Mouse (Mus musculus) forelimb bud, embryonic 11.5 days (tissue): ENCODE results near the gene Dab2ip.

Experiments
- DNase-seq: peaks from one replicate; pipeline ENCODE4 v3.0.0-alpha.2; 2012; ENCODE audit warnings: low read depth, low spot score

The Dab2ip gene

GRCm38 (mm10) chr2:35680833-35681232, 122.8 kb downstream of the Dab2ip start:
- DNase-seq = no peak

DNA sequence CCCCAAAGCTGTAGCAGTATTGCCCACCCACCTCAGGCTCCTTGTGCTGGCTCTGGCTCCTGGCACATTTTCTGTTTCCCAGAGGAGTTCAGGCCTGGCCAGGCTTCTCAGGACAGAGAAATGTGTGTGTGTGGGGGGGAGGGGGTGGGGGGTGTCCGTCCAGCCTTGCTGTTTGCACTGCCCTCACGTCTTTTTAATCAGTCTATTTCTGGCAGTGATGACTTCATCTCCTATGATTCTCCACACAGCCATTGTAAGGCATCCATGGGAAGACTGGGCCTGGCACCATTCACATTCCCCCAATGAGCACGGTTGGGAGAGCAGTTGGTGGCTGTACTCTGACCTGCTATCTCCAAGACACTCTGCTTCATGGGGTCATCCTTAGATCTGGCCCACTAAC, 125.9 kb downstream of the Dab2ip start:
- no peak for DNase-seq

DNA sequence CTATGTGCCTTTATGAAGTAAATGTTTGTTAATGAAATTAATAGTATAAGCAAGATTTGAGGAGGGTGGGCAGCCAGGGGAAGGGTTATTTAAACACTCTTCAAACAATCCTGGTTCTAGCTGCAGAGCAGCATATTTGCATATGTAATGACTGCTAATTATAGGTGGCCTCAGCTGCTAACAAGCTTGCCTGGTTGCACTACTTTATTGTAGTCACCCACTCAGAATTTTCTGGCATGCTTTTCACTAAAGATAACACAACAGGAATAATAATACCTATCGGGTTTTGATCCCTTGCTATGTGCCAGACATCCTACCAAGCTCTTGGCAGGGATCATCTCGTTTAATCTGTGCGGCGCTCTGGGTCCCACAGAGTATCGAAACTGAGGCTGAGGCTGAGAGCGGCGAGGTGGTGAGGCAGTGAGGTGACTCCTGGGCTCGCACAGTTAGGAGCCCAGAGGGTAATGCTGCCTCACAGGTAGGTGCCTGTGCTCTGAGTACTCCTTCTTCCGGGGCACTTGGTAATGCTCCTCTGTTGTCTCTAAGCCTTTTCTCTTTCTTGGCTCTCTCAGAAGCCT, 126.8 kb downstream of the Dab2ip start:
- no peak for DNase-seq

DNA sequence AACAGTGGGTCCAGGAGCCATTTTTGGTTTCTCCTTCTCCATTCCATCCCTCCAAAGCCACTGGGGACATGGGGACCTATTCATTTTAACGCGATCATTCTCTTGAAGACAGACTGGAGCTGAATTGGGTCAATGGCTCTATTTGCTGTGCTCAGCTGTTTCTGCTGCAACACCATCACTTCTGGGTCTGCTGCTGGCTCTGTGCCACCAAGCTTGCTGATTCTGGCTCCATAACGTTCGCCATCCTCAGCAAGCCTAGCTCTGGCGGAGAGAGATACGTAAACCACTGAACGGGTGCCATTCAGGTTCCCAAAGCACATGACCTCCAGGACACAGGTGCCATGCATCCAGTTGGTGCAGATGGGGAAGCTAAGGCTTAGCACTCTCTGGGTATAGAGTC, 128.0 kb downstream of the Dab2ip start:
- DNase-seq = no peak

- DNase-seq = no peak
Measured at GRCm38 (mm10) chr2:35687557-35688070, 129.5 kb downstream of the Dab2ip start.

GRCm38 (mm10) chr2:35688121-35688520, 130.1 kb downstream of the Dab2ip start:
- DNase-seq = no peak

DNA sequence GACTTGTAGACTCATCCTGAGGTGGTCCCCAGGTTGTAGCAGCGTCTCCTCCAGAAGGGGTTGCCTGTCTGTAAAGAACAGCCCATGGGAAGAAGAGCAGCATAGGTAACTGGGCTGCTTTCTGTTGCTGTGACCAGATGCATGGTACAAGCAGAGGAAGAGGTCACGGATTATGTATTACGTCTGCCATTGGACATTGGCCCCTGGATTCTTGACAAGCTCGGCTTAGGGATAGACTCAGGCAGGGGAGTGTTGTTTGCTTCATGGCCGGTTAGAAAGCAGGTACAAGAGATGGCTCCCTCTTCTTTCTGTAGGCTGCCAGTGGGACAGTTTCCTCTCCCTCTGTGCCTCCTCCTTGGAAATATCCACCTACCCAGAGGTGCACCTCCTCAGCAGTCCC, 130.5 kb downstream of the Dab2ip start:
- no peak for DNase-seq

DNA sequence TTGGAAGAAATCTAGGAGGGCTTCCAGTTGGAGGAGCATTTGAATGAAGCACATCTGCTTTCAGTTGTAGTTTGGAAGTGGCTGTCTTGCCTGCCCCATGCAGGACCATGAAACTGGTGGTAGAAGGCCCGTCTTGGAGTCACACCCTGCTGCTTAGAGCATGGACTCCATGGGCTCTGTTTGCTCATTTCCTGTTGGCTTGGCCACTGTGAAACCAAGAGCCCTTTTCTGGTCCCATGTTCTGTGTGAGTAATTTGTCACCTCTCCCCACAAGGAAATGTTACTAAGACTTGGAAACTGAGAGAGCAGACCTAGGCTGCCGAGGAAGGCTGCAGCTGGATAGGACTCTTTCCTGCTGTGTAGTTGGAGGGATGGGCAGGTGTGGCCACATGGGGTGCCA, 131.8 kb downstream of the Dab2ip start:
- DNase-seq = no peak

- DNase-seq = peak; percentile 32
Measured at GRCm38 (mm10) chr2:35691257-35692049, 133.4 kb downstream of the Dab2ip start.

DNA sequence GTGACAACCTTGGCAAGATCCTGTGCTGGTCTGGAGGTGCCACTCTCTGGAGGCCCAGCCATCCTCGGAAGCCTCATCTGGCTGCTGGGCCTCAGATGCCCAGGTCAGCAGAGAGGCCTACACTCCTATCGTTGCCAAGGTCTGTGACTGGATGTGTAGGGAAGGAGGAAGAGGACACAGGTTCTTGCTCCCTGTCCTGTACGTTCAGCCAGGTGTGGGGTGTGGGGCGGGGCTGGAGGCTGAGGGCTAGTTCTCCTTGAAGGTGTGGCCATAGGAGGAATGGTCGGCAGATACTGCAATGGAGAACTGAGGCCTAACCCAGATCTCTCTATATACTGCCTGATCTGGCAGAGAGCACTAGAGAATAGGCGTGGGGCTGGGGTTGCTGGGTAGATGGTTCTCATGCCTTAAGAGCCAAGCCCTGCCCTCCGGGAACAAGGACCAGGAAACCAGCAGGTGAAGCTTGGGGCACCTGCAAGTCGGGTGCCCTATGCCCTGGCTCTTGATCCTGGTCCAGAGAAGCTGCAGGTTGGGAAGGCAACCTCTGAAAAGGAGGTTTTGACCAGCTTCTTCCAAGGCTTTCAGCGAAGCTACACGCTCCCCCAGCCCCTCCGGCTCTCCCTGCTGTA, 134.3 kb downstream of the Dab2ip start:
- no peak for DNase-seq

DNA sequence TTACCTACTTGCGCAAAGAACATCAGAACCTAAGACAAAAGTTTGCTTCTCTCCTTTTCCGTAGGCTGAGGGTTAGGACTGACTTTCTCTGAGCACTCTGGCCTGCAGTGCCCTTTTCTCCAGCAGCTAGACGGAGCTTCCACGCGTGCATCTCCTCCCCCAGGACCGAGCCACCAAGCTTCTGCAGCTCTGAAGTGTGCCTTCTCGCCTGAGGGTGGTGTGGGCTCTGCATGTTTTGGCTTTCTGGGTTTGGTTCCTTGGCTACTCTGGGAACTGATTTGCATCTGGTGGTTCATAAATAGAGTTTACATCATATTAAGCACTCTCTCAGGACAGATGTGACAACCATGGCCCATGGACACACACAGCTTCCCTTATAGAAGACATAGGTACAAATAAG, 135.0 kb downstream of the Dab2ip start:
- no peak for DNase-seq

- DNase-seq = no peak
Measured at GRCm38 (mm10) chr2:35694111-35694510, 136.0 kb downstream of the Dab2ip start.

DNA sequence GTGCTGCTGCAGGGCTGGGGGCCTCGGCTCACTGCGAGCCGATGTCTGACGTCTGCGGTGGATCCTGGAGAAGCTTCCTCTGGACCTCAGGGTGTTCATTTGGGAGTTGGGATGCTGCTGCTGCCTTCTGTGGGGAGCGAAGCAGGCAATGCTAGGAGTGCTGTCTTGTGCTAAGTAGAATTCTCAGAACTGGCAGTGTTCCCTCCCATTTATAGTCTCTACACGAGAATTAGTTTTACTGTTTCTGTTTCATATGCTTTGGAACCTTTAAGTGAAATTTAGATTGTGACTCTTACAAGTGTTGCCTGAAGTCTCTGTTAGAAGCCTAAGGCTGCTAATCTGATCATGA, 138.1 kb downstream of the Dab2ip start:
- no peak for DNase-seq

- peak; percentile 45 for DNase-seq
Measured at GRCm38 (mm10) chr2:35696542-35697391, 138.7 kb downstream of the Dab2ip start.

DNA sequence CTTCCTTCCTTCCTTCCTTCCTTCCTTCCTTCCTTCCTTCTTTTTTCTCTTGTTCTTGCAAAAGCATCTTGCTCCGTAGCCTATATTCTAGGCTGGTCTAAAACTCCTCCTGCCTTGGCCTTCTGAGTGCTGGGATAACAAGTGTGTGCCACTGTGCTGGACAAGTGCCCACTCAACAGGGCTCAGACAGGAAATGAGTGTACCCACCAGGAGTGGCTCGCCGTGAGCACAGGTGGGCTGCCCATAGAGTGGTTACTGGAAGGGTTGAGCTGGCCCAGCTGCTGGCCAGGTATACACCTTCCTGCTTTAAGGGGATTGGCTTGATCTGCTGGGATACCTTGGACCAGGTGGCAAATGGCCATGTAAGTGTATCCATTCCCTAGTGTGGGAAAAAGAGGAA, 139.7 kb downstream of the Dab2ip start:
- DNase-seq = no peak

GRCm38 (mm10) chr2:35700966-35701365, 142.9 kb downstream of the Dab2ip start:
- no peak for DNase-seq

DNA sequence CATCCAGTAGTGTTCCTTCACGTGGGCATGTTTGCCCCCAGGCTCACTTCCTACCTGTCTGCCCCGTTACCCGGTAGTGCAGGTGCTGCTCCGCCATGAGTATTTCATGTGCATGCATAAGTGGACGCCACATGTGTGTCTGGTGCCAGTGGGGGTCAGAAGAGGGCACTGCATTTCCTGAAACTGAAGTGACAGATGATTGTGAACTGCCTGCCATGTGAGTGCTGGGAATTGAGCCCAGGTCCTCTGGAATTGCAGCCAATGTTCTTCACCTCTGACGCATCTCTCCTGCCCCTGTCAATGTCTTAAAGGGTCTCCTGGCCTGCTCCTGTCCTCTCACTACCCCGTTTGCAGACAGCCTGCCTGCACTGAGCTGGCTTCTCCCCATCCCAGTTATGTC, 143.9 kb downstream of the Dab2ip start:
- no peak for DNase-seq

- DNase-seq = peak; percentile 55
Measured at GRCm38 (mm10) chr2:35702608-35703007, 144.5 kb downstream of the Dab2ip start.

DNA sequence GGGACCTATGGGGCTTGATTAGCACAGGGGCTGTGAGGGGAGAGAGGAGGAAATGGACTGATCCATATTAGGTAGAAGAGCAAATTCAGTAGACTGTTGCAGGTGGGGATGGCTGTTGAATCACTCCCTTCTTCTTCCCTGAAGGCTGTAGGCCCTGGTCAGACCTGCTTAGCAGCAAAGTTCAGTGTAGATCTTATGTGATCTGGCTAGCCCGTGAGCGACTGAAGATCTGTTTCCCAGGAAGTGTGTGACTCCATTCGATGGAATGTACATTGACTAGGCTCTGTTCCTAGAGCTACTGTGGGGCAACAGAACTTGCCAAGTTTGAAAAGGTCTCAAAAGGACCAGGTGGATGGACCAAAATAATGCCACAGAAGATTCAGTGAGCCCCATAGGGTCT, 145.2 kb downstream of the Dab2ip start:
- no peak for DNase-seq

DNA sequence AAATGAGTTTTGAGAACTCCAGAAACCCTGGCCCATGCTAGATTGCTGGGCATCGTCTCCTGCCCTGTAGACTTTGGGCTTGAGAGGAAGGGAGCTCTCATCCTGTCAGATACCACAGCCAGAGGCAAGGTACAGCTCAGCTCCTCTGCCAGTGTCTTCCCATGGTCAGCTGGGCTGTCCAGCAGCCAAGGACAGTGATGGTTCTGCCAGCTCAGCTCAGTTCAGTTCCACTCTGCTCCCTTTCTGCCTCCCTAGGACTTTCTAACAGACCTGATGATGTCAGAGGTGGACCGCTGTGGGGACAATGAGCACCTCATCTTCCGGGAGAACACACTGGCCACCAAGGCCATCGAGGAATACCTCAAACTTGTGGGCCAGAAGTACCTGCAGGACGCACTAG, 154.5 kb downstream of the Dab2ip start:
- no peak for DNase-seq

DNA sequence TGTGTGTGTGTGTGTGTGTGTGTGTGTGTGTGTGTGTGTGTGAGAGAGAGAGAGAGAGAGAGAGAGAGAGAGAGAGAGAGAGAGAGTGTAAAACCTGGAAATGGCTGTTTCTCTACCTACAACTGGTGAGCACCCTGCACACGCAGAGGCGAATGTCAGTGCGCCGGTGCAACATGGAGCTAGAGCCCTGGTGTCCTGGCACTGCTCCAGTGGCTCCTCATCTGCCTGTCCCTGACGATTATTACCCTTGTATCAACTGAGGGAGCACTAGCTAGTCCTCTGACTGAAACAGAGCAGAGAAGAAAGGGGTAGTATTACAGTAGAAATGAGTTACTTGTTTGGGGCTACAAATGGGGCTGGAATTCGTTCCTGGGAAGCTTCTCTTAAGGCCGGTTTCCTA, 155.4 kb downstream of the Dab2ip start:
- DNase-seq = no peak

GRCm38 (mm10) chr2:35714742-35715167, 156.7 kb downstream of the Dab2ip start:
- DNase-seq = no peak
